Mouse (Mus musculus) hindbrain, embryonic 12.5 days (tissue): ENCODE measurements at regions not wholly inside any gene's neighbourhood (a gene's known extent, or its start where the extent isn't known, plus 50 kb on each side); places are given as distances from the start of the nearest gene placed in this dataset.

Experiments used
- ATAC-seq: fragments of 200-750 bp; cut with Nextera tagmentation; 2 replicates; pipeline ENCODE4 v1.8.0; 2017; ENCODE audit warnings: moderate TSS enrichment; ENCODE audit not compliant: low FRiP score
- H3K27ac ChIP-seq: fragments of 300-500 bp; sonication (generic); 2 replicates; pipeline ENCODE4 v1.5.1; 2016; ENCODE audit warnings: mild to moderate bottlenecking
- H3K27me3 ChIP-seq: fragments of 300-500 bp; sonication (generic); 2 replicates; pipeline ENCODE4 v1.6.1; 2016; ENCODE audit warnings: mild to moderate bottlenecking
- H3K36me3 ChIP-seq: fragments of 300-500 bp; sonication (generic); 2 replicates; pipeline ENCODE4 v1.6.1; 2016; ENCODE audit warnings: mild to moderate bottlenecking
- H3K4me1 ChIP-seq: fragments of 300-500 bp; sonication (generic); 2 replicates; pipeline ENCODE4 v1.6.1; 2016
- H3K4me2 ChIP-seq: fragments of 300-500 bp; sonication (generic); replicated peaks from 2 replicates; pipeline ENCODE4 v1.6.1; 2016; ENCODE audit warnings: mild to moderate bottlenecking
- H3K4me3 ChIP-seq: fragments of 300-500 bp; sonication (generic); 2 replicates; pipeline ENCODE4 v1.5.1; 2016; ENCODE audit warnings: mild to moderate bottlenecking
- H3K9ac ChIP-seq: fragments of 300-500 bp; sonication (generic); 2 replicates; pipeline ENCODE4 v1.6.1; 2016; ENCODE audit warnings: mild to moderate bottlenecking, moderate library complexity
- H3K9me3 ChIP-seq: fragments of 300-500 bp; sonication (generic); replicated peaks from 2 replicates; pipeline ENCODE4 v1.6.1; 2016; ENCODE audit warnings: mild to moderate bottlenecking
- WGBS: fragments of 180-500 bp; shearing (Covaris S2); methylation state at CpG from one replicate; pipeline ENCODE4 v1.1.7; 2016; 5-methylcytosine and 5-hydroxymethylcytosine counted together

GRCm38 (mm10) chr6:127336681-127337397 is 109.8 kb upstream of the Parp11 start:
- no peaks in the 10 kb centered on the region for H3K9me3 ChIP-seq
- peak overlapping the region; percentile 32 for H3K4me2 ChIP-seq
- H3K4me3 ChIP-seq, result no peak overlapping the region
- no peaks in the 10 kb centered on the region for H3K36me3 ChIP-seq
- WGBS, result 4% methylated on average over 15 of the region's 15 CpGs
- peak; percentile 77 for ATAC-seq
- H3K27me3 ChIP-seq, result 0 out of 2 replicates have a peak, but pooled peaks cover 9% of the 10 kb centered on the region
- peak overlapping the region; percentile 81 for H3K27ac ChIP-seq
- no peak overlapping the region for H3K9ac ChIP-seq
- peaks cover 39% of the 10 kb centered on the region for H3K4me1 ChIP-seq

GRCm38 (mm10) chr6:127337398-127337871 is 109.2 kb upstream of the Parp11 start:
- H3K9me3 ChIP-seq, result no peaks in the 10 kb centered on the region
- peak overlapping the region; percentile 32 for H3K4me2 ChIP-seq
- peaks cover 39% of the 10 kb centered on the region for H3K4me1 ChIP-seq
- no peak overlapping the region for H3K9ac ChIP-seq
- H3K27ac ChIP-seq, result peak overlapping the region; percentile 81
- H3K36me3 ChIP-seq, result no peaks in the 10 kb centered on the region
- no peak overlapping the region for H3K4me3 ChIP-seq
- WGBS, result 12% methylated on average over 15 of the region's 15 CpGs
- ATAC-seq, result no peak
- 0 out of 2 replicates have a peak, but pooled peaks cover 9% of the 10 kb centered on the region for H3K27me3 ChIP-seq

- Histone ChIP-seq H3K9me3 (no peaks in the 10 kb centered on the region), H3K9ac (no peak overlapping the region), H3K4me3 (no peak overlapping the region), H3K27me3 (0 out of 2 replicates have a peak, but pooled peaks cover 9% of the 10 kb centered on the region), H3K27ac (no peak overlapping the region), H3K4me1 (peaks cover 39% of the 10 kb centered on the region), H3K4me2 (no peak overlapping the region), H3K36me3 (no peaks in the 10 kb centered on the region)
- ATAC-seq, result no peak
- whole genome bisulfite sequencing, result 25% methylated on average over 6 of the region's 6 CpGs
Observed at GRCm38 (mm10) chr6:127338412-127338811, 108.2 kb upstream of the Parp11 start.

GRCm38 (mm10) chr6:127341604-127342003 is 105.0 kb upstream of the Parp11 start:
- ATAC-seq, result no peak
- no peaks in the 10 kb centered on the region for H3K9me3 ChIP-seq
- peaks cover 23% of the 10 kb centered on the region for H3K4me1 ChIP-seq
- 86% methylated on average over 3 of the region's 3 CpGs for WGBS
- no peaks in the 10 kb centered on the region for H3K36me3 ChIP-seq
- no peak overlapping the region for H3K4me2 ChIP-seq
- no peak overlapping the region for H3K4me3 ChIP-seq
- H3K27ac ChIP-seq, result no peak overlapping the region
- H3K27me3 ChIP-seq, result 0 out of 2 replicates have a peak, but pooled peaks cover 5% of the 10 kb centered on the region
- H3K9ac ChIP-seq, result no peak overlapping the region

GRCm38 (mm10) chr6:127348770-127349409 is 97.8 kb upstream of the Parp11 start:
- WGBS, result 72% methylated on average over 9 of the region's 9 CpGs
- no peaks in the 10 kb centered on the region for H3K9me3 ChIP-seq
- no peak overlapping the region for H3K9ac ChIP-seq
- no peak overlapping the region for H3K4me3 ChIP-seq
- H3K36me3 ChIP-seq, result no peaks in the 10 kb centered on the region
- ATAC-seq, result 0 out of 2 replicates have a peak, but pooled peaks have one; percentile 40
- H3K4me2 ChIP-seq, result no peak overlapping the region
- H3K27me3 ChIP-seq, result no peaks in the 10 kb centered on the region
- H3K27ac ChIP-seq, result no peak overlapping the region
- peaks cover 10% of the 10 kb centered on the region for H3K4me1 ChIP-seq

GRCm38 (mm10) chr6:127349479-127350110 is 97.0 kb upstream of the Parp11 start:
- ATAC-seq, result no peak
- no peak overlapping the region for H3K27ac ChIP-seq
- no peaks in the 10 kb centered on the region for H3K9me3 ChIP-seq

GRCm38 (mm10) chr6:127351691-127352090 is 94.9 kb upstream of the Parp11 start:
- H3K9me3 ChIP-seq, result no peaks in the 10 kb centered on the region
- H3K9ac ChIP-seq, result no peak overlapping the region
- peaks cover 10% of the 10 kb centered on the region for H3K4me1 ChIP-seq
- H3K36me3 ChIP-seq, result no peaks in the 10 kb centered on the region
- H3K4me3 ChIP-seq, result no peak overlapping the region
- H3K27me3 ChIP-seq, result no peaks in the 10 kb centered on the region; the same call in 1 of the 2 replicates
- 91% methylated on average over 5 of the region's 5 CpGs for WGBS
- no peak overlapping the region for H3K27ac ChIP-seq
- H3K4me2 ChIP-seq, result no peak overlapping the region
- ATAC-seq, result no peak

More at GRCm38 (mm10) chr6:127349479-127350110, 97.0 kb upstream of the Parp11 start:
- Histone ChIP-seq H3K27me3 (no peaks in the 10 kb centered on the region), H3K36me3 (no peaks in the 10 kb centered on the region), H3K4me2 (no peak overlapping the region), H3K4me1 (peaks cover 10% of the 10 kb centered on the region), H3K9ac (no peak overlapping the region), H3K4me3 (no peak overlapping the region)
- WGBS, result 22% methylated on average over 12 of the region's 12 CpGs

- 77% methylated on average over 6 of the region's 6 CpGs for WGBS
- Histone ChIP-seq H3K27me3 (peaks cover 5% of the 10 kb centered on the region; the same call in 1 of the 2 replicates), H3K4me2 (no peak overlapping the region), H3K27ac (no peak overlapping the region), H3K36me3 (no peaks in the 10 kb centered on the region), H3K4me1 (peaks cover 4% of the 10 kb centered on the region; the same call in 1 of the 2 replicates), H3K4me3 (no peak overlapping the region), H3K9me3 (no peaks in the 10 kb centered on the region), H3K9ac (no peak overlapping the region)
- no peak for ATAC-seq
Observed at GRCm38 (mm10) chr6:127355112-127355511, 91.5 kb upstream of the Parp11 start.

- H3K4me1 ChIP-seq, result peaks cover 4% of the 10 kb centered on the region; the same call in 1 of the 2 replicates
- peaks cover 12% of the 10 kb centered on the region for H3K27me3 ChIP-seq
- H3K4me3 ChIP-seq, result no peak overlapping the region
- no peak overlapping the region for H3K9ac ChIP-seq
- no peaks in the 10 kb centered on the region for H3K9me3 ChIP-seq
- H3K4me2 ChIP-seq, result no peak overlapping the region
- WGBS, result 81% methylated on average over 8 of the region's 8 CpGs
- ATAC-seq, result no peak
- H3K36me3 ChIP-seq, result no peaks in the 10 kb centered on the region
- no peak overlapping the region for H3K27ac ChIP-seq
Observed at GRCm38 (mm10) chr6:127356442-127356841, 90.2 kb upstream of the Parp11 start.

- no peaks in the 10 kb centered on the region for H3K9me3 ChIP-seq
- peaks cover 18% of the 10 kb centered on the region for H3K4me1 ChIP-seq
- WGBS, result 34% methylated on average over 5 of the region's 5 CpGs
- no peaks in the 10 kb centered on the region for H3K36me3 ChIP-seq
- ATAC-seq, result no peak
- no peak overlapping the region for H3K9ac ChIP-seq
- H3K27ac ChIP-seq, result no peak overlapping the region
- peaks cover 19% of the 10 kb centered on the region for H3K27me3 ChIP-seq
- H3K4me3 ChIP-seq, result no peak overlapping the region
- no peak overlapping the region for H3K4me2 ChIP-seq
Observed at GRCm38 (mm10) chr6:127358805-127359204, 87.8 kb upstream of the Parp11 start.

- no peaks in the 10 kb centered on the region for H3K36me3 ChIP-seq
- no peak overlapping the region for H3K9ac ChIP-seq
- H3K4me2 ChIP-seq, result no peak overlapping the region
- peaks cover 22% of the 10 kb centered on the region for H3K27me3 ChIP-seq
- H3K4me1 ChIP-seq, result peaks cover 20% of the 10 kb centered on the region
- no peak overlapping the region for H3K4me3 ChIP-seq
- 44% methylated on average over 9 of the region's 9 CpGs for WGBS
- no peak overlapping the region for H3K27ac ChIP-seq
- H3K9me3 ChIP-seq, result no peaks in the 10 kb centered on the region
- ATAC-seq, result no peak
Observed at GRCm38 (mm10) chr6:127359391-127359874, 87.2 kb upstream of the Parp11 start.

GRCm38 (mm10) chr6:127362166-127362565 is 84.5 kb upstream of the Parp11 start:
- Histone ChIP-seq H3K4me2 (no peak overlapping the region), H3K36me3 (no peaks in the 10 kb centered on the region), H3K4me3 (no peak overlapping the region), H3K9me3 (no peaks in the 10 kb centered on the region), H3K9ac (no peak overlapping the region), H3K27ac (no peak overlapping the region), H3K4me1 (peaks cover 29% of the 10 kb centered on the region), H3K27me3 (peaks cover 35% of the 10 kb centered on the region)
- no peak for ATAC-seq
- 77% methylated on average over 5 of the region's 5 CpGs for WGBS
